8 mouse cellular contexts compared by ENCODE assay signal in the genomic region with DNA sequence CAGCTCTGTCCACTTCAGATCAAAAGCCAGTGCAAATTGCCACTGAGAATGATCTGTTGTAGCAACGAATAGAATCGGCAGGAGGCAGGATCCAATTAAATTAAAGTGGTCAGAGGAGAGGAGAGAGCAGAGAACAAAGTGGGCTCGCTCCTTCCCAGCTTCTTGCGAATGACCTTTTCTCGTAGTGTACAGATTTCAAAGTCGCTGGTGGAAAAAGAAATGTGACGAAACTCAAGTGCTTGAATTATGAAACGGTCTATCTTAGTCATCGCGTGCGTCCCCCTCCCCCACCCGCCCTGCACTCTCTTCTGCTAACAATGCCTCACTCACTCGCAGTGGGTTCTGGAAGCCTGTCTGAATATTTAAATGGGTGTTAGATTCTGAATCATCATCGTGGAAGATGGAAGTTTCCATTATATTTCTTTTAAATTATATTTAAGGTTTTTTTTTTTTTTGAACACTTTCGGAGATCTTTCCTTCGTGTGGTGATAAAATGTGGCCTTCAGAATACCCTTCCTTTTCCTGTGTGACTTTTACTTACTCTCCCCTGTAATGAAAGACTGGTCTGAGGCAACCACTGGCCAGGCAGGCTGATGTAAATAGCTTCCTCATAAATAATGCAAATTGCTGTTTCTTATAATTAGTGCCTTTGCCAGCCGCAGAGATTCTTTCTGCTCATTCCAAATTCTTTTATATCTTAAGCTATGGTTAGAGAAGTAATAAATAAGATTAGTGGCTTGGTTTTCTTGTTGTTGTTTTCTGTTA. TPM values are rescaled to one million over a fixed set of nuclear protein-coding genes. Genes with fewer than 3 reads are reported as not detected.
DNase-seq lines count a peak whose midpoint lies in the region; ATAC-seq lines count a peak whose summit lies in the region.

No protein-coding gene starts in this region.

- H3K36me3 ChIP-seq in kidney, embryonic 15.5 days = no peaks in the 10 kb centered on the region
- H3K36me3 ChIP-seq in embryonic facial prominence, embryonic 14.5 days (ENCODE audit: control insufficient read depth, insufficient read depth, low read length) = no peaks in the 10 kb centered on the region
- no peaks in the 10 kb centered on the region for H3K36me3 ChIP-seq in limb, embryonic 13.5 days
- no peaks in the 10 kb centered on the region for H3K36me3 ChIP-seq in neural tube, embryonic 11.5 days (ENCODE audit: control insufficient read depth, insufficient read depth, low read length)

- H3K4me2 ChIP-seq in kidney, embryonic 15.5 days = peak overlapping the region; percentile 51
- H3K4me2 ChIP-seq in embryonic facial prominence, embryonic 14.5 days (ENCODE audit: low read depth, low read length) = peak overlapping the region; percentile 51
- H3K4me2 ChIP-seq in limb, embryonic 13.5 days (replicated peaks) = peak overlapping the region; percentile 51
- H3K4me2 ChIP-seq in neural tube, embryonic 11.5 days (ENCODE audit: low read depth) = peak overlapping the region; percentile 30

- H3K9ac ChIP-seq in kidney, embryonic 15.5 days = no peak overlapping the region
- no peak overlapping the region for H3K9ac ChIP-seq in embryonic facial prominence, embryonic 14.5 days (ENCODE audit: low read depth, low read length)
- no peak overlapping the region for H3K9ac ChIP-seq in limb, embryonic 13.5 days
- H3K9ac ChIP-seq in neural tube, embryonic 11.5 days (ENCODE audit: low read length) = no peak overlapping the region

- 9% methylated on average over 17 of the region's 17 CpGs for WGBS in kidney, embryonic 15.5 days
- 11% methylated on average over 17 of the region's 17 CpGs for WGBS in embryonic facial prominence, embryonic 14.5 days
- WGBS in limb, embryonic 13.5 days = 8% methylated on average over 17 of the region's 17 CpGs
- 7% methylated on average over 17 of the region's 17 CpGs for WGBS in neural tube, embryonic 11.5 days

- no peak overlapping the region for H3K27ac ChIP-seq in kidney, embryonic 15.5 days
- no peak overlapping the region for H3K27ac ChIP-seq in embryonic facial prominence, embryonic 14.5 days (replicated peaks; ENCODE audit: low read depth, low read length)
- no peak overlapping the region for H3K27ac ChIP-seq in limb, embryonic 13.5 days
- no peak overlapping the region for H3K27ac ChIP-seq in neural tube, embryonic 11.5 days (ENCODE audit: low read depth, low read length)

- H3K9me3 ChIP-seq in kidney, embryonic 15.5 days (replicated peaks) = no peaks in the 10 kb centered on the region
- no peaks in the 10 kb centered on the region for H3K9me3 ChIP-seq in embryonic facial prominence, embryonic 14.5 days (ENCODE audit: control insufficient read depth, low read length)
- no peaks in the 10 kb centered on the region for H3K9me3 ChIP-seq in limb, embryonic 13.5 days
- H3K9me3 ChIP-seq in neural tube, embryonic 11.5 days (ENCODE audit: control insufficient read depth, low read length) = no peaks in the 10 kb centered on the region

- H3K4me3 ChIP-seq in kidney, embryonic 15.5 days (replicated peaks) = peak overlapping the region; percentile 30
- peak overlapping the region; percentile 16 for H3K4me3 ChIP-seq in embryonic facial prominence, embryonic 14.5 days (ENCODE audit: low read depth, low read length)
- peak overlapping the region; percentile 15; the same call in 1 of the 2 replicates for H3K4me3 ChIP-seq in limb, embryonic 13.5 days
- 0 out of 2 replicates have a peak overlapping the region, but pooled peaks have one; percentile 12 for H3K4me3 ChIP-seq in neural tube, embryonic 11.5 days (ENCODE audit: low read depth, low read length)

- no peak for ATAC-seq in kidney, embryonic 15.5 days (replicated peaks; ENCODE audit: low FRiP score)
- ATAC-seq in activated CD4-positive, CD25-positive, alpha-beta regulatory T cell, adult 4 months = peak; percentile 44
- no peak for ATAC-seq in embryonic facial prominence, embryonic 14.5 days (ENCODE audit: low read depth)
- ATAC-seq in limb, embryonic 13.5 days (ENCODE audit: low FRiP score, low read depth) = no peak
- 0 out of 2 replicates have a peak, but pooled peaks have one; percentile 14 for ATAC-seq in neural tube, embryonic 11.5 days (ENCODE audit: insufficient read depth, low FRiP score, low TSS enrichment)

- H3K4me1 ChIP-seq in kidney, embryonic 15.5 days = peaks cover 6% of the 10 kb centered on the region
- H3K4me1 ChIP-seq in embryonic facial prominence, embryonic 14.5 days (ENCODE audit: control insufficient read depth, insufficient read depth, low read length) = peaks cover 8% of the 10 kb centered on the region; the same call in 1 of the 2 replicates
- peaks cover 7% of the 10 kb centered on the region; the same call in 1 of the 2 replicates for H3K4me1 ChIP-seq in limb, embryonic 13.5 days
- H3K4me1 ChIP-seq in neural tube, embryonic 11.5 days (ENCODE audit: control insufficient read depth, insufficient read depth, low read length) = no peaks in the 10 kb centered on the region

- no peak for DNase-seq in kidney, postnatal 4 days
- DNase-seq in embryonic facial prominence, embryonic 14.5 days (ENCODE audit: low spot score) = no peak
- peak; percentile 37 for DNase-seq in neural tube, embryonic 11.5 days (ENCODE audit: low spot score)
- no peak for DNase-seq in spleen, postnatal 4 days (ENCODE audit: low spot score in 2 of 2)
- DNase-seq in kidney, postnatal 10 days = no peak

- 0 out of 2 replicates have a peak, but pooled peaks cover 3% of the 10 kb centered on the region for H3K27me3 ChIP-seq in kidney, embryonic 15.5 days
- no peaks in the 10 kb centered on the region; the same call in 1 of the 2 replicates for H3K27me3 ChIP-seq in embryonic facial prominence, embryonic 14.5 days (replicated peaks; ENCODE audit: control insufficient read depth, insufficient read depth, low read length)
- no peaks in the 10 kb centered on the region for H3K27me3 ChIP-seq in limb, embryonic 13.5 days
- no peaks in the 10 kb centered on the region for H3K27me3 ChIP-seq in neural tube, embryonic 11.5 days (ENCODE audit: control insufficient read depth, insufficient read depth, low read length)

RNA-seq across cellular contexts. Expression of gene Cfap54, which starts 2.0 kb away (rescaled TPM):
- polyA plus RNA-seq in kidney, embryonic 15.5 days (2015; fragmentation: Nextera tagmentation; extraction: Ambion mirVana) = 0.53 and 0.86 TPM in 2 replicates
- polyA plus RNA-seq in activated CD4-positive, CD25-positive, alpha-beta regulatory T cell, adult 4 months (2017; shearing (Covaris generic)) = 1 to 10 TPM; 1.3 to 1.4 TPM
- polyA plus RNA-seq in embryonic facial prominence, embryonic 14.5 days (2014; fragmentation: Nextera tagmentation; extraction: Ambion mirVana) = 0.75 and 1.8 TPM in 2 replicates
- polyA plus RNA-seq in limb, embryonic 13.5 days (2015; fragmentation: Nextera tagmentation; extraction: Ambion mirVana) = 0.14 and 0.15 TPM in 2 replicates
- 0.21 and 0.35 TPM in 2 replicates for polyA plus RNA-seq in neural tube, embryonic 11.5 days (2014; fragmentation: Nextera tagmentation; extraction: Ambion mirVana)

Comparison
In these comparisons a context has a peak if more than half of its experiments do, and no peak if none do; other contexts are left out.
1. ATAC-seq: peak in activated CD4-positive, CD25-positive, alpha-beta regulatory T cell, adult 4 months (single experiment) and neural tube, embryonic 11.5 days (single experiment); none in kidney, embryonic 15.5 days (single experiment), embryonic facial prominence, embryonic 14.5 days (single experiment) and limb, embryonic 13.5 days (single experiment).
2. Peak in every context shown above with its lines, with median percentiles within 50 percentile points of each other: H3K4me2 ChIP-seq and H3K4me3 ChIP-seq.